Mouse (Mus musculus) neural tube, embryonic 11.5 days (tissue): ENCODE data around the gene Tex52. TPM values are rescaled to one million over a fixed set of nuclear protein-coding genes. Genes with fewer than 3 reads are reported as not detected.

Source experiments
- ATAC-seq: fragments of 200-750 bp; cut with Nextera tagmentation; 2 replicates; pipeline ENCODE4 v1.8.0; 2017; ENCODE audit warnings: moderate number of reproducible peaks, mild to moderate bottlenecking, moderate TSS enrichment, moderate library complexity; ENCODE audit not compliant: insufficient read depth, low FRiP score, low TSS enrichment
- DNase-seq: peaks from one replicate; pipeline ENCODE4 v3.0.0-alpha.2; 2015; ENCODE audit warnings: low spot score
- H3K27ac ChIP-seq: fragments of 300-500 bp; sonication (generic); 2 replicates; pipeline ENCODE4 v1.5.1; 2014; ENCODE audit warnings: low read depth, mild to moderate bottlenecking, low read length
- H3K27me3 ChIP-seq: fragments of 300-500 bp; sonication (generic); 2 replicates; pipeline ENCODE4 v1.6.1; 2014; ENCODE audit warnings: mild to moderate bottlenecking, low read length, mixed read lengths; ENCODE audit not compliant: control insufficient read depth, insufficient read depth
- H3K36me3 ChIP-seq: fragments of 300-500 bp; sonication (generic); 2 replicates; pipeline ENCODE4 v1.6.1; 2014; ENCODE audit warnings: mild to moderate bottlenecking, low read length, moderate library complexity, mixed read lengths; ENCODE audit not compliant: control insufficient read depth, insufficient read depth
- H3K4me1 ChIP-seq: fragments of 300-500 bp; sonication (generic); 2 replicates; pipeline ENCODE4 v1.6.1; 2014; ENCODE audit warnings: low read length, mixed read lengths; ENCODE audit not compliant: control insufficient read depth, insufficient read depth
- H3K4me2 ChIP-seq: fragments of 300-500 bp; sonication (generic); 2 replicates; pipeline ENCODE4 v1.6.1; 2014; ENCODE audit warnings: low read depth, mild to moderate bottlenecking, moderate library complexity
- H3K4me3 ChIP-seq: fragments of 300-500 bp; sonication (generic); 2 replicates; pipeline ENCODE4 v1.5.1; 2014; ENCODE audit warnings: low read depth, low read length
- H3K9ac ChIP-seq: fragments of 300-500 bp; sonication (generic); 2 replicates; pipeline ENCODE4 v1.6.1; 2014; ENCODE audit warnings: mild to moderate bottlenecking, low read length
- H3K9me3 ChIP-seq: fragments of 300-500 bp; sonication (generic); 2 replicates; pipeline ENCODE4 v1.6.1; 2016; ENCODE audit warnings: low read length; ENCODE audit not compliant: control insufficient read depth
- WGBS: fragments of 180-500 bp; shearing (Covaris S2); extraction: QIAGEN DNeasy Blood & Tissue Kit; methylation state at CpG from one replicate; pipeline ENCODE4 v1.1.7; 2014; 5-methylcytosine and 5-hydroxymethylcytosine counted together
- polyA plus RNA-seq: library from polyadenylated mRNA; unstranded; fragments of >200 nt; fragmentation: Nextera tagmentation; extraction: Ambion mirVana; gene quantifications from 2 replicates; pipeline ENCODE4 v1.2.1, GENCODE M21; 2014

Tex52 gene
- polyA plus RNA-seq: 0.34 and 0.66 TPM in 2 replicates

- DNase-seq: peak; percentile 25
- ATAC-seq: 0 out of 2 replicates have a peak, but pooled peaks have one; percentile 61
- Histone ChIP-seq H3K4me2 (no peak within 1 kb of the TSS), H3K9me3 (no peaks in the 10 kb centered on the region), H3K4me1 (no peaks in the 10 kb centered on the region), H3K36me3 (peaks cover 26% of the 10 kb centered on the region), H3K4me3 (no peak within 1 kb of the TSS), H3K27me3 (no peaks in the 10 kb centered on the region), H3K27ac (no peak within 1 kb of the TSS), H3K9ac (no peak within 1 kb of the TSS)
- WGBS: 49% methylated on average over 6 of the region's 6 CpGs
These were observed at the start of gene Tex52, which contains the start of gene Gm44596 for GRCm38 (mm10) chr6:128375192-128375591. TSS of gene Tex52 (plus strand) at chr6:128375456. TSS of gene Gm44596 (plus strand) at chr6:128375503.

GRCm38 (mm10) chr6:128334397-128335124 lies 40.7 kb upstream of the Tex52 start:
- Histone ChIP-seq H3K9ac (no peak overlapping the region), H3K9me3 (no peaks in the 10 kb centered on the region), H3K27ac (no peak overlapping the region), H3K4me2 (no peak overlapping the region), H3K36me3 (peaks cover 5% of the 10 kb centered on the region; the same call in 1 of the 2 replicates), H3K4me3 (no peak overlapping the region), H3K4me1 (no peaks in the 10 kb centered on the region), H3K27me3 (no peaks in the 10 kb centered on the region)
- DNase-seq: peak; percentile 82
- WGBS: 29% methylated on average over 12 of the region's 12 CpGs
- ATAC-seq: peak; percentile 86

- no peak for ATAC-seq
- no peaks in the 10 kb centered on the region for H3K36me3 ChIP-seq
These were observed 37.8 kb upstream of the Tex52 start for GRCm38 (mm10) chr6:128337467-128337866.

GRCm38 (mm10) chr6:128338876-128339275 lies 36.4 kb upstream of the Tex52 start:
- no peak for ATAC-seq
- Histone ChIP-seq H3K4me3 (no peak overlapping the region), H3K9ac (no peak overlapping the region), H3K4me2 (no peak overlapping the region), H3K27me3 (no peaks in the 10 kb centered on the region), H3K9me3 (no peaks in the 10 kb centered on the region), H3K36me3 (no peaks in the 10 kb centered on the region), H3K4me1 (no peaks in the 10 kb centered on the region), H3K27ac (no peak overlapping the region)
- no peak for DNase-seq
- WGBS: 46% methylated on average over 5 of the region's 5 CpGs

More at GRCm38 (mm10) chr6:128337467-128337866, 37.8 kb upstream of the Tex52 start:
- no peak overlapping the region for H3K27ac ChIP-seq
- 83% methylated on average over 7 of the region's 7 CpGs for WGBS
- H3K4me3 ChIP-seq: no peak overlapping the region
- no peak overlapping the region for H3K9ac ChIP-seq
- no peak overlapping the region for H3K4me2 ChIP-seq
- DNase-seq: no peak
- no peaks in the 10 kb centered on the region for H3K27me3 ChIP-seq
- H3K4me1 ChIP-seq: no peaks in the 10 kb centered on the region
- H3K9me3 ChIP-seq: no peaks in the 10 kb centered on the region

GRCm38 (mm10) chr6:128341956-128342723 lies 33.1 kb upstream of the Tex52 start:
- 94% methylated on average over 11 of the region's 11 CpGs for WGBS
- H3K36me3 ChIP-seq: no peaks in the 10 kb centered on the region
- DNase-seq: no peak
- no peak overlapping the region for H3K4me3 ChIP-seq
- H3K9me3 ChIP-seq: no peaks in the 10 kb centered on the region
- no peak overlapping the region for H3K27ac ChIP-seq
- no peak overlapping the region for H3K4me2 ChIP-seq
- no peak overlapping the region for H3K9ac ChIP-seq
- H3K27me3 ChIP-seq: no peaks in the 10 kb centered on the region
- ATAC-seq: no peak
- H3K4me1 ChIP-seq: no peaks in the 10 kb centered on the region

GRCm38 (mm10) chr6:128345623-128346022 lies 29.6 kb upstream of the Tex52 start:
- no peak overlapping the region for H3K27ac ChIP-seq
- no peaks in the 10 kb centered on the region for H3K36me3 ChIP-seq
- no peak overlapping the region for H3K4me3 ChIP-seq
- no peak overlapping the region for H3K4me2 ChIP-seq
- H3K27me3 ChIP-seq: no peaks in the 10 kb centered on the region
- DNase-seq (no peak), ATAC-seq (no peak)
- no peaks in the 10 kb centered on the region for H3K9me3 ChIP-seq
- no peak overlapping the region for H3K9ac ChIP-seq
- 94% methylated on average over 10 of the region's 10 CpGs for WGBS
- H3K4me1 ChIP-seq: no peaks in the 10 kb centered on the region

- Histone ChIP-seq H3K9ac (no peak overlapping the region), H3K4me1 (no peaks in the 10 kb centered on the region), H3K27ac (no peak overlapping the region), H3K36me3 (no peaks in the 10 kb centered on the region), H3K4me2 (no peak overlapping the region), H3K4me3 (no peak overlapping the region), H3K9me3 (no peaks in the 10 kb centered on the region), H3K27me3 (no peaks in the 10 kb centered on the region)
- no peak for DNase-seq
- ATAC-seq: no peak
- WGBS: 90% methylated on average over 6 of the region's 6 CpGs
These were observed 28.5 kb upstream of the Tex52 start for GRCm38 (mm10) chr6:128346782-128347181.

GRCm38 (mm10) chr6:128349711-128350110 lies 25.5 kb upstream of the Tex52 start:
- ATAC-seq (no peak), DNase-seq (no peak)
- Histone ChIP-seq H3K4me1 (peaks cover 2% of the 10 kb centered on the region; the same call in 1 of the 2 replicates), H3K36me3 (no peaks in the 10 kb centered on the region), H3K4me3 (no peak overlapping the region), H3K27ac (no peak overlapping the region), H3K27me3 (no peaks in the 10 kb centered on the region), H3K9me3 (no peaks in the 10 kb centered on the region), H3K9ac (no peak overlapping the region), H3K4me2 (no peak overlapping the region)
- 46% methylated on average over 7 of the region's 7 CpGs for whole genome bisulfite sequencing
